Mouse (Mus musculus) mouse trophoblast stem cell (cell line): ENCODE measurements around the gene Galnt7.

Experiments
- in situ Hi-C, 2 experiments: fragments of 300-500 bp; cut with MseI, MboI; formaldehyde crosslinking; loops; 2 replicates in 1 of 2; 3 replicates in 1 of 2; pipeline ENCODE4 v1.15.1; 2025

The Galnt7 gene

GRCm38 (mm10) chr8:57652456-57653055 is at the start of gene Galnt7:
Gene Galnt7 (minus strand): TSS chr8:57653032.
- in situ Hi-C loops: loop anchor here (10.0 kb wide), 1 partner anchor 142 kb away; no protein-coding TSS in a partner anchor

GRCm38 (mm10) chr8:57688633-57689032 is 35.8 kb upstream of the Galnt7 start:
- in situ Hi-C loops: no loop called here

GRCm38 (mm10) chr8:57685803-57686202 is 33.0 kb upstream of the Galnt7 start:
- in situ Hi-C loops: no loop called here

GRCm38 (mm10) chr8:57680044-57680443 is 27.2 kb upstream of the Galnt7 start:
- in situ Hi-C loops: no loop called here

GRCm38 (mm10) chr8:57664121-57664520 is 11.3 kb upstream of the Galnt7 start:
- in situ Hi-C loops: no loop called here

- in situ Hi-C loops: no loop called here
Observed at GRCm38 (mm10) chr8:57660019-57660418, 7.2 kb upstream of the Galnt7 start.

GRCm38 (mm10) chr8:57656446-57656845 is 3.6 kb upstream of the Galnt7 start:
- in situ Hi-C loops: loop anchor here (10.0 kb wide), 1 partner anchor 138 kb away; no protein-coding TSS in a partner anchor

GRCm38 (mm10) chr8:57654146-57654545 is 1.3 kb upstream of the Galnt7 start:
- in situ Hi-C loops: loop anchor here (10.0 kb wide), 1 partner anchor 141 kb away; no protein-coding TSS in a partner anchor

GRCm38 (mm10) chr8:57653768-57654125 is 915 bp upstream of the Galnt7 start:
- in situ Hi-C loops: loop anchor here (10.0 kb wide), 1 partner anchor 141 kb away; no protein-coding TSS in a partner anchor

GRCm38 (mm10) chr8:57653056-57653767 is 380 bp upstream of the Galnt7 start:
- in situ Hi-C loops: loop anchor here (10.0 kb wide), 1 partner anchor 142 kb away; no protein-coding TSS in a partner anchor

- in situ Hi-C loops: loop anchor here (10.0 kb wide), 1 partner anchor 143 kb away; no protein-coding TSS in a partner anchor
Observed at GRCm38 (mm10) chr8:57651689-57652455, 960 bp downstream of the Galnt7 start.

- in situ Hi-C loops: loop anchor here (10.0 kb wide), 1 partner anchor 143 kb away; no protein-coding TSS in a partner anchor
Observed at GRCm38 (mm10) chr8:57651357-57651688, 1.5 kb downstream of the Galnt7 start.

- in situ Hi-C loops: loop anchor here (10.0 kb wide), 1 partner anchor 145 kb away; no protein-coding TSS in a partner anchor
Observed at GRCm38 (mm10) chr8:57650216-57650615, 2.6 kb downstream of the Galnt7 start.

GRCm38 (mm10) chr8:57647566-57647965 is 5.3 kb downstream of the Galnt7 start:
- in situ Hi-C loops: no loop called here

- in situ Hi-C loops: no loop called here
Observed at GRCm38 (mm10) chr8:57644281-57644680, 8.6 kb downstream of the Galnt7 start.

- in situ Hi-C loops: no loop called here
Observed at GRCm38 (mm10) chr8:57642722-57643121, 10.1 kb downstream of the Galnt7 start.

GRCm38 (mm10) chr8:57638925-57639324 is 13.9 kb downstream of the Galnt7 start:
- in situ Hi-C loops: no loop called here

- in situ Hi-C loops: no loop called here
Observed at GRCm38 (mm10) chr8:57637599-57638280, 15.1 kb downstream of the Galnt7 start.

- in situ Hi-C loops: no loop called here
Observed at GRCm38 (mm10) chr8:57636698-57637097, 16.1 kb downstream of the Galnt7 start.

GRCm38 (mm10) chr8:57636281-57636680 is 16.6 kb downstream of the Galnt7 start:
- in situ Hi-C loops: no loop called here

GRCm38 (mm10) chr8:57631780-57632179 is 21.1 kb downstream of the Galnt7 start:
- in situ Hi-C loops: no loop called here

- in situ Hi-C loops: no loop called here
Observed at GRCm38 (mm10) chr8:57630148-57630547, 22.7 kb downstream of the Galnt7 start.
